Mouse (Mus musculus): ENCODE results near the gene Gm38393.

DNA sequence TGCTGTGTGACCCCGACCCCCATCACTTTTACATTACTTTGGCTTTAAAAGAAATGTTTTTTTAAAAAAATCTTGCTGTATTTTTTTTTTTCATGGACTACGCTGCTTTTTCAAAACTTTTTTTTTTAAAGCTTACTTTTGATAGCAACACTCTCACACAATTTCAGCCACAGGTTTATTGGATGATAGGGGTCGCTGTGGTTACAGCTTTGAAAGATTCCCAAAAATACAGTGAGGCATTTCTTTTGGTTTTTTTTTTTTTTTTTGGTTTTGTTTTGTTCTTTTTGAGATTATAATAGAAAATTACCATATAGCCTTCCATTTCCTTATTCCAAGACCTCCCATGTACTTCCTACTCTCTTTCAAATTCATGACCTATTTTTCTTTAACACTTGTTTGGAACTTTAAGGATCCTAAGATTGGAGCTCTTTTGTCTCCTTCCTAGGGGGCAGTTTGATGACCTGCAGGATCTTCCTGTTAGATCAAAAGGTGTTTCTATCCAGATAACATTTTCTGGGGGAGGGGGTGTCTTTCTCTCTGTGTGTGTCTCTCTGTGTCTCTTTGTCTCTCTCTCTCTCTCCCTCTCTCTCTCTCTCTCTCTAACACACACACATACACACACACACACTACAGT is 3.0 kb upstream of the Gm38393 start:
- no peak for TF ChIP-seq EP300 (IDR thresholded peaks at IDR 0.05)
- TF ChIP-seq CTCF (IDR thresholded peaks at IDR 0.05) = no peak

Measured in lung, postnatal 0 days (tissue).